Mouse (Mus musculus): Measurements from ENCODE around the gene Rspo3.

DNA sequence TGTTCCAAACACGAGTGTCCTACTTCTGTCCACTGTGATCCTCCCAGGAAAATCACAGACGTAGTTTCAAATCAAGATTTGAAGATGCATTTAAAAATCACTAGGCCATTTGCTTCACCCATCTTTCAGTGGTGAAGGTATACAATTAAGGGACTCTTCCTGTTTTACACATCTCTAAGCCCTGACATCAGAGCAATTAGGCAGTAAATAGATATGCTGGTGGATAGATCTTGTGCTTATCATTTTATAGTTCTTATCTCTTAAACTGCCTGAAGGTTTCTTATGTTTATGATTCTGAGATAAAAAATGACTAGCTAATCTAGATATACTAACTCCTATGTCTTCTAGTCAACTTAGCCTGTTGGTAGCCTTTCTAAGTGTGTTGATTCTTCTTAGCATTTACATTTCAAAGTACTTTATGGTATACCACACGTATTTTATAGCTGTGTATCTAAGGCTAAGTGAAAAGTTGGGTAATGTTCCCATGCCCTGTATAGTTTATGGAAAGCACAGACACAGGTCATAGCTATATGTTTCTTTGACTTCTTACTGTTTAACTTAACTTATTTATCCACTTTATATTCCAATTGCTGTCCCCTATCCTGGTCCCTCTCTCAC, 38.4 kb downstream of the Rspo3 start:
- no peak for TF ChIP-seq ELF1 (IDR thresholded peaks at IDR 0.05; ENCODE audit: low read depth, low read length)
- no peak for TF ChIP-seq EP300 (IDR thresholded peaks at IDR 0.05; ENCODE audit: low read depth in 1 of 2, low read length in 2 of 2)
- TF ChIP-seq MAZ (IDR thresholded peaks at IDR 0.05; ENCODE audit: low read depth, low read length) = no peak
- no peak for TF ChIP-seq GATA1 (IDR thresholded peaks at IDR 0.05; ENCODE audit: low read depth, low read length)
- TF ChIP-seq SMC3 (IDR thresholded peaks at IDR 0.05; ENCODE audit: low read depth, low read length) = no peak
- TF ChIP-seq JUND (IDR thresholded peaks at IDR 0.05; ENCODE audit: low read depth, low read length) = no peak
- no peak for TF ChIP-seq CTCF (IDR thresholded peaks at IDR 0.05 in 2 of 3, conservative IDR thresholded peaks at IDR 0.05 in 1 of 3; ENCODE audit: control insufficient read depth in 1 of 3, insufficient read depth in 1 of 3, low read depth in 2 of 3, low read length in 3 of 3, poor library complexity in 1 of 3, severe bottlenecking in 1 of 3)
- TF ChIP-seq MAFK (IDR thresholded peaks at IDR 0.05; ENCODE audit: borderline replicate concordance, low read depth, low read length) = no peak
- no peak for TF ChIP-seq ZC3H11A (IDR thresholded peaks at IDR 0.05; ENCODE audit: low read depth, low read length)
- TF ChIP-seq USF1 (IDR thresholded peaks at IDR 0.05; ENCODE audit: low read depth, low read length) = no peak
- no peak for TF ChIP-seq NRF1 (IDR thresholded peaks at IDR 0.05; ENCODE audit: insufficient read depth, low read depth, low read length, poor library complexity, severe bottlenecking)
- no peak for TF ChIP-seq MAX (IDR thresholded peaks at IDR 0.05; ENCODE audit: low read length)
- TF ChIP-seq POLR2AphosphoS2 (IDR thresholded peaks at IDR 0.05; ENCODE audit: low read length) = no peak
- TF ChIP-seq POLR2A (IDR thresholded peaks at IDR 0.05; ENCODE audit: control insufficient read depth in 1 of 2, insufficient read depth in 1 of 2, low read depth in 1 of 2, low read length in 2 of 2, poor library complexity in 1 of 2) = no peak
